Mouse (Mus musculus) MEL (cell line): ENCODE measurements around the gene Tm9sf1. TPM values are rescaled to one million over a fixed set of nuclear protein-coding genes. Genes with fewer than 3 reads are reported as not detected.
A peak's percentile ranks its signal among the peaks of the same experiment; 100 is the strongest.

Source experiments
- DNase-seq: peaks from one replicate; pipeline ENCODE4 v3.0.0; 2011; ENCODE audit warnings: low read depth, low spot score
- H3K27ac ChIP-seq: 2 replicates; pipeline ENCODE4 v1.5.1; 2012; ENCODE audit warnings: low read depth, mild to moderate bottlenecking, control low read depth, low read length, moderate library complexity; ENCODE audit not compliant: control insufficient read depth
- H3K27me3 ChIP-seq, 2 experiments: fragments of 150-350 bp in 1 of 2; sonication (generic) in 1 of 2; 2 replicates each; pipeline ENCODE4 v1.6.1; 2012; ENCODE audit warnings: low read length in 2 of 2, mild to moderate bottlenecking in 2 of 2, improper control_type of control experiment in 1 of 2, moderate library complexity in 1 of 2; ENCODE audit not compliant: insufficient read depth in 2 of 2, control insufficient read depth in 1 of 2
- H3K36me3 ChIP-seq, 2 experiments: 2 replicates each; pipeline ENCODE4 v1.6.1; 2012 to 2014; ENCODE audit warnings: low read length in 2 of 2, improper control_type of control experiment in 1 of 2, inconsistent platforms in 1 of 2, mild to moderate bottlenecking in 1 of 2; ENCODE audit not compliant: insufficient read depth in 2 of 2, control insufficient read depth in 1 of 2
- H3K4me1 ChIP-seq, 2 experiments: fragments of 150-350 bp in 1 of 2; sonication (generic) in 1 of 2; 2 replicates each; pipeline ENCODE4 v1.6.1; 2012; ENCODE audit warnings: low read length in 2 of 2, improper control_type of control experiment in 1 of 2, mild to moderate bottlenecking in 1 of 2; ENCODE audit not compliant: insufficient read depth in 2 of 2, control insufficient read depth in 1 of 2
- H3K4me3 ChIP-seq, 2 experiments: fragments of 150-350 bp in 1 of 2; sonication (generic) in 1 of 2; 2 replicates each; pipeline ENCODE4 v1.5.1; 2012; ENCODE audit warnings: low read depth in 2 of 2, low read length in 2 of 2, mild to moderate bottlenecking in 2 of 2, moderate library complexity in 2 of 2, control low read depth in 1 of 2, improper control_type of control experiment in 1 of 2; ENCODE audit not compliant: control insufficient read depth in 1 of 2, insufficient read depth in 1 of 2
- H3K79me2 ChIP-seq: 2 replicates; pipeline ENCODE4 v1.6.1; 2012; ENCODE audit warnings: mild to moderate bottlenecking, low read length, moderate library complexity; ENCODE audit not compliant: control insufficient read depth, poor library complexity, insufficient read depth
- H3K9ac ChIP-seq: 2 replicates; pipeline ENCODE4 v1.6.1; 2012; ENCODE audit warnings: low read depth, mild to moderate bottlenecking, control low read depth, low read length, moderate library complexity; ENCODE audit not compliant: control insufficient read depth, poor library complexity, severe bottlenecking
- H3K9me3 ChIP-seq: fragments of 150-350 bp; sonication (generic); replicated peaks from 2 replicates; pipeline ENCODE4 v1.6.1; 2012; ENCODE audit warnings: mild to moderate bottlenecking, low read length, improper control_type of control experiment, moderate library complexity; ENCODE audit not compliant: insufficient read depth
- BHLHE40 ChIP-seq: IDR thresholded peaks from 2 replicates; pipeline ENCODE4 v1.6.1; 2012; ENCODE audit warnings: low read depth, mild to moderate bottlenecking, inconsistent platforms, low read length, improper control_type of control experiment, borderline replicate concordance
- CHD1 ChIP-seq: IDR thresholded peaks from 2 replicates; pipeline ENCODE4 v1.6.1; 2012; ENCODE audit warnings: low read depth, mild to moderate bottlenecking, inconsistent platforms, low read length, improper control_type of control experiment
- CHD2 ChIP-seq: IDR thresholded peaks from 2 replicates; pipeline ENCODE4 v1.6.1; 2011; ENCODE audit warnings: low read length, improper control_type of control experiment
- CTCF ChIP-seq, 3 experiments: IDR thresholded peaks in 2 of 3; conservative IDR thresholded peaks in 1 of 3; 2 replicates each; pipeline ENCODE4 v1.5.1; 2011 to 2012; ENCODE audit warnings: low read length in 3 of 3, low read depth in 2 of 3, mild to moderate bottlenecking in 2 of 3, improper control_type of control experiment in 1 of 3, inconsistent platforms in 1 of 3, mixed read lengths in 1 of 3, moderate library complexity in 1 of 3; ENCODE audit not compliant: control insufficient read depth in 1 of 3, insufficient read depth in 1 of 3, poor library complexity in 1 of 3, severe bottlenecking in 1 of 3
- E2F4 ChIP-seq: IDR thresholded peaks from 2 replicates; pipeline ENCODE4 v1.6.1; 2011; ENCODE audit warnings: low read depth, low read length, improper control_type of control experiment, borderline replicate concordance
- EP300 ChIP-seq, 2 experiments: IDR thresholded peaks; 2 replicates each; pipeline ENCODE4 v1.6.1; 2011; ENCODE audit warnings: improper control_type of control experiment in 2 of 2, low read length in 2 of 2, low read depth in 1 of 2, mild to moderate bottlenecking in 1 of 2
- ETS1 ChIP-seq: IDR thresholded peaks from 2 replicates; pipeline ENCODE4 v1.6.1; 2012; ENCODE audit warnings: low read depth, mild to moderate bottlenecking, inconsistent platforms, low read length, improper control_type of control experiment, moderate library complexity
- GATA1 ChIP-seq: IDR thresholded peaks from 2 replicates; pipeline ENCODE4 v1.6.1; 2011; ENCODE audit warnings: low read depth, low read length, improper control_type of control experiment
- HCFC1 ChIP-seq: IDR thresholded peaks from 2 replicates; pipeline ENCODE4 v1.6.1; 2012; ENCODE audit warnings: low read depth, mild to moderate bottlenecking, inconsistent platforms, low read length, improper control_type of control experiment, moderate library complexity
- JUND ChIP-seq: IDR thresholded peaks from 2 replicates; pipeline ENCODE4 v1.6.1; 2011; ENCODE audit warnings: low read depth, mild to moderate bottlenecking, improper control_type of control experiment, low read length
- KAT2A ChIP-seq: conservative IDR thresholded peaks from 2 replicates; pipeline ENCODE4 v1.6.1; 2012; ENCODE audit warnings: low read depth, low read length, improper control_type of control experiment, inconsistent platforms
- MAFK ChIP-seq: IDR thresholded peaks from 2 replicates; pipeline ENCODE4 v1.6.1; 2011; ENCODE audit warnings: low read depth, mild to moderate bottlenecking, low read length, improper control_type of control experiment, borderline replicate concordance
- MAX ChIP-seq: IDR thresholded peaks from 2 replicates; pipeline ENCODE4 v1.6.1; 2011; ENCODE audit warnings: low read length, improper control_type of control experiment
- MAZ ChIP-seq: IDR thresholded peaks from 2 replicates; pipeline ENCODE4 v1.6.1; 2012; ENCODE audit warnings: low read depth, mild to moderate bottlenecking, inconsistent platforms, low read length, improper control_type of control experiment
- MEF2A ChIP-seq: IDR thresholded peaks from 2 replicates; pipeline ENCODE4 v1.6.1; 2014; ENCODE audit warnings: low read depth, mild to moderate bottlenecking, inconsistent platforms, low read length, improper control_type of control experiment; ENCODE audit not compliant: poor library complexity, insufficient replicate concordance, severe bottlenecking; ENCODE audit errors: extremely low read depth
- MXI1 ChIP-seq: IDR thresholded peaks from 2 replicates; pipeline ENCODE4 v1.6.1; 2011; ENCODE audit warnings: mild to moderate bottlenecking, low read depth, low read length, improper control_type of control experiment
- MYB ChIP-seq: IDR thresholded peaks from 2 replicates; pipeline ENCODE4 v1.6.1; 2011; ENCODE audit warnings: mild to moderate bottlenecking, low read depth, low read length, improper control_type of control experiment
- MYC ChIP-seq: IDR thresholded peaks from 2 replicates; pipeline ENCODE4 v1.6.1; 2011; ENCODE audit warnings: low read depth, mild to moderate bottlenecking, low read length, improper control_type of control experiment, moderate library complexity
- NELFE ChIP-seq: IDR thresholded peaks from 2 replicates; pipeline ENCODE4 v1.6.1; 2011; ENCODE audit warnings: low read depth, low read length, improper control_type of control experiment
- POLR2AphosphoS2 ChIP-seq: IDR thresholded peaks from 2 replicates; pipeline ENCODE4 v1.6.1; 2011; ENCODE audit warnings: low read length, improper control_type of control experiment
- POLR2AphosphoS5 ChIP-seq: IDR thresholded peaks from 2 replicates; pipeline ENCODE4 v1.6.1; 2012; ENCODE audit warnings: low read depth, borderline replicate concordance, mild to moderate bottlenecking, inconsistent platforms, low read length, moderate library complexity, mixed read lengths
- RAD21 ChIP-seq: IDR thresholded peaks from 2 replicates; pipeline ENCODE4 v1.6.1; 2011; ENCODE audit warnings: mild to moderate bottlenecking, low read depth, low read length, improper control_type of control experiment
- RCOR1 ChIP-seq: IDR thresholded peaks from 2 replicates; pipeline ENCODE4 v1.6.1; 2012; ENCODE audit warnings: low read depth, mild to moderate bottlenecking, inconsistent platforms, low read length, improper control_type of control experiment
- SMC3 ChIP-seq: IDR thresholded peaks from 2 replicates; pipeline ENCODE4 v1.6.1; 2011; ENCODE audit warnings: low read depth, low read length, improper control_type of control experiment
- TAL1 ChIP-seq: IDR thresholded peaks from 2 replicates; pipeline ENCODE4 v1.6.1; 2012; ENCODE audit warnings: mild to moderate bottlenecking, inconsistent platforms, low read length, moderate library complexity, mixed read lengths
- TBP ChIP-seq: IDR thresholded peaks from 2 replicates; pipeline ENCODE4 v1.8.0; 2011; ENCODE audit warnings: low read depth, low read length, improper control_type of control experiment
- TCF12 ChIP-seq: IDR thresholded peaks from 2 replicates; pipeline ENCODE4 v1.6.1; 2014; ENCODE audit warnings: low read depth, mild to moderate bottlenecking, inconsistent platforms, low read length, improper control_type of control experiment, moderate library complexity
- UBTF ChIP-seq: IDR thresholded peaks from 2 replicates; pipeline ENCODE4 v1.6.1; 2012; ENCODE audit warnings: low read depth, mild to moderate bottlenecking, inconsistent platforms, low read length, improper control_type of control experiment, moderate library complexity, borderline replicate concordance; ENCODE audit not compliant: insufficient read depth
- USF1 ChIP-seq: IDR thresholded peaks from 2 replicates; pipeline ENCODE4 v1.6.1; 2014; ENCODE audit warnings: low read depth, mild to moderate bottlenecking, inconsistent platforms, low read length, improper control_type of control experiment, moderate library complexity
- USF2 ChIP-seq, 2 experiments: IDR thresholded peaks; 2 replicates each; pipeline ENCODE4 v1.6.1; 2011 to 2012; ENCODE audit warnings: improper control_type of control experiment in 2 of 2, low read length in 2 of 2, borderline replicate concordance in 1 of 2, inconsistent platforms in 1 of 2, low read depth in 1 of 2, mild to moderate bottlenecking in 1 of 2; ENCODE audit not compliant: insufficient read depth in 1 of 2
- ZC3H11A ChIP-seq: IDR thresholded peaks from 2 replicates; pipeline ENCODE4 v1.6.1; 2012; ENCODE audit warnings: low read depth, mild to moderate bottlenecking, inconsistent platforms, low read length, improper control_type of control experiment
- ZKSCAN1 ChIP-seq: IDR thresholded peaks from 2 replicates; pipeline ENCODE4 v1.6.1; 2012; ENCODE audit warnings: low read depth, mild to moderate bottlenecking, inconsistent platforms, low read length, improper control_type of control experiment, moderate library complexity
- ZMIZ1 ChIP-seq: IDR thresholded peaks from 2 replicates; pipeline ENCODE4 v1.6.1; 2012; ENCODE audit warnings: low read depth, mild to moderate bottlenecking, inconsistent platforms, low read length, improper control_type of control experiment, moderate library complexity
- ZNF384 ChIP-seq: IDR thresholded peaks from 2 replicates; pipeline ENCODE4 v1.6.1; 2012; ENCODE audit warnings: low read depth, mild to moderate bottlenecking, inconsistent platforms, low read length, improper control_type of control experiment
- polyA plus RNA-seq, 2 experiments: library from polyadenylated mRNA; stranded (reverse) in 1 of 2; unstranded in 1 of 2; fragments of >175 nt in 1 of 2; fragments of >200 nt in 1 of 2; gene quantifications; 2 replicates each; pipeline versions ENCODE4 v1.2.1 to v1.2.4; 2012; ENCODE audit warnings: low replicate concordance in 2 of 2, low read depth in 1 of 2; ENCODE audit not compliant: insufficient read length in 2 of 2, insufficient read depth in 1 of 2, missing spikeins in 1 of 2
- total RNA-seq: library from RNA; depleted of rRNA; stranded (reverse); fragments of 300-350 nt; gene quantifications from 2 replicates; pipeline ENCODE4 v1.2.3, GENCODE M21; 2012

Tm9sf1 gene
- total and polyA plus RNA-seq, 3 experiments, result 60.5 to 80.1 TPM; not detected in 1

- DNase-seq, result peak; percentile 96
- Histone ChIP-seq H3K9ac (peak overlapping the region; percentile 65), H3K4me1 (peaks cover 3 to 7% of the 10 kb centered on the region in 2 experiments; a peak in 2 of 4 replicates), H3K4me3 (peak overlapping the region; percentile 54 to 84), H3K27ac (peak overlapping the region; percentile 73), H3K79me2 (no peaks in the 10 kb centered on the region), H3K27me3 (no peaks in the 10 kb centered on the region), H3K36me3 (peaks cover 0 to 12% of the 10 kb centered on the region in 2 experiments; a peak in 3 of 4 replicates), H3K9me3 (no peaks in the 10 kb centered on the region)
- TF ChIP-seq UBTF (0 out of 2 replicates have a peak, but pooled peaks have one; percentile 16), EP300 (IDR thresholded peaks at IDR 0.05; ENCODE audit: low read depth in 1 of 2, low read length in 2 of 2) (peak in 1 of 2 experiments; percentile 37; a peak in 2 of 4 replicates), MXI1 (peak; percentile 98), MYB (no peak), CHD1 (no peak), SMC3 (peak; percentile 77), GATA1 (peak; percentile 84), E2F4 (no peak), ZKSCAN1 (no peak), CTCF (IDR thresholded peaks at IDR 0.05 in 2 of 3, conservative IDR thresholded peaks at IDR 0.05 in 1 of 3; ENCODE audit: control insufficient read depth in 1 of 3, insufficient read depth in 1 of 3, low read depth in 2 of 3, low read length in 3 of 3, poor library complexity in 1 of 3, severe bottlenecking in 1 of 3) (peak; percentile 81 to 85 (median 84)), MEF2A (no peak), TBP (peak; percentile 52; the same call in 1 of the 2 replicates), TCF12 (no peak), RAD21 (peak; percentile 54), BHLHE40 (0 out of 2 replicates have a peak, but pooled peaks have one; percentile 8), POLR2AphosphoS2 (peak; percentile 97), KAT2A (peak; percentile 15; the same call in 1 of the 2 replicates), ETS1 (peak; percentile 58; the same call in 1 of the 2 replicates), ZC3H11A (0 out of 2 replicates have a peak, but pooled peaks have one; percentile 31), HCFC1 (peak; percentile 79), MYC (peak; percentile 99), MAZ (peak; percentile 67; the same call in 1 of the 2 replicates), ZMIZ1 (peak; percentile 74; the same call in 1 of the 2 replicates), MAX (peak; percentile 100), POLR2AphosphoS5 (no peak), TAL1 (no peak), MAFK (no peak), CHD2 (no peak), USF2 (IDR thresholded peaks at IDR 0.05; ENCODE audit: borderline replicate concordance in 1 of 2, insufficient read depth in 1 of 2, low read depth in 1 of 2, low read length in 2 of 2) (peak; percentile 48 to 86; a peak in 2 of 4 replicates), JUND (no peak), ZNF384 (0 out of 2 replicates have a peak, but pooled peaks have one; percentile 22), NELFE (peak; percentile 51; the same call in 1 of the 2 replicates), USF1 (peak; percentile 97), RCOR1 (no peak)
Observed at GRCm38 (mm10) chr14:55603633-55604576, 39.7 kb downstream of the Tm9sf1 start.
